Mouse (Mus musculus): Measurements from ENCODE around the gene Avpr1b. TPM values are rescaled to one million over a fixed set of nuclear protein-coding genes. Genes with fewer than 3 reads are reported as not detected.
"Not testable (repeated sequence)": the region's sequence is repeated elsewhere in the genome, so short reads cannot be mapped to it uniquely, and the experiment has no call there.

Gene Avpr1b
- polyA plus RNA-seq, 1 experiment from 2014 or later, result not detected

- not testable (repeated sequence) for H3K4me1 ChIP-seq (replicated peaks; ENCODE audit: insufficient read depth, low read length); H3K9ac ChIP-seq (ENCODE audit: low read depth, low read length); H3K36me3 ChIP-seq (ENCODE audit: insufficient read depth, low read length); DNase-seq (ENCODE audit: low spot score); H3K9me3 ChIP-seq (replicated peaks; ENCODE audit: low read length); H3K27me3 ChIP-seq (ENCODE audit: insufficient read depth, low read length); H3K27ac ChIP-seq; H3K4me3 ChIP-seq (replicated peaks; ENCODE audit: low read depth, low read length); H3K4me2 ChIP-seq (ENCODE audit: low read length); ATAC-seq (replicated peaks; ENCODE audit: low FRiP score, low read depth)
- WGBS, result 51% methylated on average over 11 of the region's 11 CpGs
- peak; percentile 25; the same call in 1 of the 2 replicates for TF ChIP-seq CTCF (IDR thresholded peaks at IDR 0.05; ENCODE audit: low read depth)
These were observed 33.0 kb upstream of the Avpr1b start for GRCm38 (mm10) chr1:131566056-131566455.

- Histone ChIP-seq H3K9me3 (replicated peaks; ENCODE audit: low read length) (no peaks in the 10 kb centered on the region), H3K4me1 (replicated peaks; ENCODE audit: insufficient read depth, low read length) (no peaks in the 10 kb centered on the region), H3K27me3 (ENCODE audit: insufficient read depth, low read length) (no peaks in the 10 kb centered on the region), H3K27ac (no peak overlapping the region), H3K9ac (ENCODE audit: low read depth, low read length) (no peak overlapping the region), H3K4me3 (replicated peaks; ENCODE audit: low read depth, low read length) (no peak overlapping the region), H3K36me3 (ENCODE audit: insufficient read depth, low read length) (no peaks in the 10 kb centered on the region), H3K4me2 (ENCODE audit: low read length) (no peak overlapping the region)
- 85% methylated on average over 6 of the region's 6 CpGs for WGBS
- ATAC-seq (replicated peaks; ENCODE audit: low FRiP score, low read depth), result no peak
- TF ChIP-seq CTCF (IDR thresholded peaks at IDR 0.05; ENCODE audit: low read depth), result no peak
- DNase-seq (ENCODE audit: low spot score), result no peak
These were observed 29.3 kb upstream of the Avpr1b start for GRCm38 (mm10) chr1:131569721-131570120.

- Histone ChIP-seq H3K36me3 (ENCODE audit: insufficient read depth, low read length) (no peaks in the 10 kb centered on the region), H3K4me3 (replicated peaks; ENCODE audit: low read depth, low read length) (no peak overlapping the region), H3K27ac (no peak overlapping the region), H3K27me3 (ENCODE audit: insufficient read depth, low read length) (no peaks in the 10 kb centered on the region), H3K9ac (ENCODE audit: low read depth, low read length) (no peak overlapping the region), H3K4me2 (ENCODE audit: low read length) (no peak overlapping the region), H3K4me1 (replicated peaks; ENCODE audit: insufficient read depth, low read length) (no peaks in the 10 kb centered on the region), H3K9me3 (replicated peaks; ENCODE audit: low read length) (no peaks in the 10 kb centered on the region)
- 91% methylated on average over 4 of the region's 4 CpGs for WGBS
- TF ChIP-seq CTCF (IDR thresholded peaks at IDR 0.05; ENCODE audit: low read depth), result no peak
- DNase-seq (ENCODE audit: low spot score) (no peak), ATAC-seq (replicated peaks; ENCODE audit: low FRiP score, low read depth) (no peak)
These were observed 28.6 kb upstream of the Avpr1b start for GRCm38 (mm10) chr1:131570391-131570790.

- 94% methylated on average over 14 of the region's 14 CpGs for WGBS
- ATAC-seq (replicated peaks; ENCODE audit: low FRiP score, low read depth) (peak; percentile 79; the same call in 1 of the 2 replicates), DNase-seq (ENCODE audit: low spot score) (peak; percentile 87)
- no peak overlapping the region for H3K4me2 ChIP-seq (ENCODE audit: low read length)
- no peaks in the 10 kb centered on the region for H3K9me3 ChIP-seq (replicated peaks; ENCODE audit: low read length)
- no peaks in the 10 kb centered on the region for H3K4me1 ChIP-seq (replicated peaks; ENCODE audit: insufficient read depth, low read length)
- H3K4me3 ChIP-seq (replicated peaks; ENCODE audit: low read depth, low read length), result no peak overlapping the region
- no peak overlapping the region for H3K9ac ChIP-seq (ENCODE audit: low read depth, low read length)
- TF ChIP-seq CTCF (IDR thresholded peaks at IDR 0.05; ENCODE audit: low read depth), result no peak
- H3K27me3 ChIP-seq (ENCODE audit: insufficient read depth, low read length), result no peaks in the 10 kb centered on the region
- no peaks in the 10 kb centered on the region for H3K36me3 ChIP-seq (ENCODE audit: insufficient read depth, low read length)
- no peak overlapping the region for H3K27ac ChIP-seq
These were observed 25.3 kb upstream of the Avpr1b start for GRCm38 (mm10) chr1:131573721-131574120.

GRCm38 (mm10) chr1:131578943-131579680 lies 19.9 kb upstream of the Avpr1b start:
- Histone ChIP-seq H3K4me3 (replicated peaks; ENCODE audit: low read depth, low read length) (no peak overlapping the region), H3K9ac (ENCODE audit: low read depth, low read length) (no peak overlapping the region), H3K4me2 (ENCODE audit: low read length) (no peak overlapping the region), H3K27me3 (ENCODE audit: insufficient read depth, low read length) (0 out of 2 replicates have a peak, but pooled peaks cover 4% of the 10 kb centered on the region), H3K9me3 (replicated peaks; ENCODE audit: low read length) (no peaks in the 10 kb centered on the region), H3K36me3 (ENCODE audit: insufficient read depth, low read length) (no peaks in the 10 kb centered on the region), H3K27ac (no peak overlapping the region), H3K4me1 (replicated peaks; ENCODE audit: insufficient read depth, low read length) (no peaks in the 10 kb centered on the region)
- 55% methylated on average over 17 of the region's 17 CpGs for WGBS
- TF ChIP-seq CTCF (IDR thresholded peaks at IDR 0.05; ENCODE audit: low read depth), result no peak
- DNase-seq (ENCODE audit: low spot score), result no peak
- no peak for ATAC-seq (replicated peaks; ENCODE audit: low FRiP score, low read depth)

GRCm38 (mm10) chr1:131580389-131580788 lies 18.6 kb upstream of the Avpr1b start:
- no peak for TF ChIP-seq CTCF (IDR thresholded peaks at IDR 0.05; ENCODE audit: low read depth)
- WGBS, result 46% methylated on average over 4 of the region's 4 CpGs

More at GRCm38 (mm10) chr1:131580389-131580788, 18.6 kb upstream of the Avpr1b start:
- no peak for ATAC-seq (replicated peaks; ENCODE audit: low FRiP score, low read depth)
- H3K9ac ChIP-seq (ENCODE audit: low read depth, low read length), result no peak overlapping the region
- H3K36me3 ChIP-seq (ENCODE audit: insufficient read depth, low read length), result no peaks in the 10 kb centered on the region
- no peak overlapping the region for H3K4me2 ChIP-seq (ENCODE audit: low read length)
- no peaks in the 10 kb centered on the region for H3K4me1 ChIP-seq (replicated peaks; ENCODE audit: insufficient read depth, low read length)
- no peaks in the 10 kb centered on the region for H3K9me3 ChIP-seq (replicated peaks; ENCODE audit: low read length)
- no peak overlapping the region for H3K4me3 ChIP-seq (replicated peaks; ENCODE audit: low read depth, low read length)
- DNase-seq (ENCODE audit: low spot score), result no peak
- no peak overlapping the region for H3K27ac ChIP-seq
- H3K27me3 ChIP-seq (ENCODE audit: insufficient read depth, low read length), result 0 out of 2 replicates have a peak, but pooled peaks cover 4% of the 10 kb centered on the region
